Mouse (Mus musculus): ENCODE measurements at regions not wholly inside any gene's neighbourhood (a gene's known extent, or its start where the extent isn't known, plus 50 kb on each side); places are given as distances from the start of the nearest gene placed in this dataset.

DNA sequence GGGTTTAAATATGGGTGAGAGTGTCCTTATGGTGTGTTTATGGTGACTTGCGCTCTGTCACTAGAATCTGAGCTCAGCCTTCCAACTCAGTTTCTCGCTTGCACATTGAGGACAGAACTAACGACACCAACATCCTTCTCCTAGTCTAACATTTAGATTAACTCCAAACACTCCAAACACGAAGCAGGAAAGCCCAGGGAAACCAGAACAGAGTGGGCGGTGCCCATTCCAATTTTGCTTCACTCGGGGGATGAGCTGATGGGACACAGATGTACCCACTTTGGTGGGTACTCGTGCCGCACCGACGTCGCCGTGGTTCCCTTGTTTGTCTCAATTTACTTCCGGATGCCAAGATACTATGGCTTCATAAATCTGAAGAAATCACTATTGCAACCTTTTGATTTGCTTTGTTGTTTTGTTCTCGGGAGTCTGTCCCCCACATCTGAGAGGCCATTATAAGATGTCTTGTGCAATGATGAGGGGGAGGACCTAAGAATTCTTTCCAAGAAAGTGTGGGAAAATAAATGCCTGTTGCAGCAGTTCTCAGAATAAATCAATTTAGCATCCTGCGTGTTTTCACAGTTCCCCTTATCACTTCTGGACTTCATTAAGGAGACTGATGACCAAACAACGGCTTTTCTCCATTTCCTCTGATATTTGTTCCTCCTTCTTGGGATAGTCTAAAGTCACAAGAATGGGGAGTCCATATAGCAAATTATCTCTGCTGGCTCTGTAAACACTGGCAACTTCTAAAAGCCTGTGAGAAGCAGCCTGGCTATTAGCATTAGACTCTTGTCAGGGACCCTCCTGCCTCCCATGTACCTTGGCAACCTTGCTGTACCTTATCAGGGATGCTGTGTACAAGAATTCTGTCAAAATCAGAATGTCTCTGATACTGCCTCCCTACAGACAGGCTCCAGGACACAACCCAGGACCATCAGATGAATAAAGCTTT, 96.2 kb upstream of the Klf9 start:
- Histone ChIP-seq H3K36me3 (ENCODE audit: control insufficient read depth, insufficient read depth, low read length, poor library complexity, severe bottlenecking) (no peaks in the 10 kb centered on the region), H3K27me3 (ENCODE audit: control insufficient read depth, insufficient read depth, low read length, poor library complexity, severe bottlenecking) (no peaks in the 10 kb centered on the region; the same call in 1 of the 2 replicates)
- DNase-seq (ENCODE audit: low read depth, low spot score) = no peak

DNA sequence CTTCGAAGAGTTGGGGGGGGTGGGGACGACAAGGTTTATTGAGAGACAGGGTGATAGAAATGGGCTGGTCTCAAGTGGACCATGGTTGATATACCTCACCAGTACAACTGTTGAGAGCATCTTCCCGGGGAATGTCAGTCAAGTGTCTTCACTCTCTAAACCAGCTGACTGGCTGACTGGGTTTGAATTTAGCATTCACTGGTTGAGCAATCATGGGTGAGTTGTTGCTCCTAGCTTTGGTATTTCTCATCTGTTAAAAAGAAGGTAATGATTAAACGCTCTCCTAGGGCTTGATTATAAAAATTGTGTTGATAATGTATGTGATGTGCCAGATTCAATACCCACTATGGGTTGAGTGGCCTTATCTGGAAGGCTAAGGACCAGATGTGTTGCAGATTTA, 89.6 kb upstream of the Klf9 start:
- H3K27me3 ChIP-seq (ENCODE audit: control insufficient read depth, insufficient read depth, low read length, poor library complexity, severe bottlenecking) = no peaks in the 10 kb centered on the region
- DNase-seq (ENCODE audit: low read depth, low spot score) = no peak
- no peaks in the 10 kb centered on the region for H3K36me3 ChIP-seq (ENCODE audit: control insufficient read depth, insufficient read depth, low read length, poor library complexity, severe bottlenecking)

- H3K36me3 ChIP-seq (ENCODE audit: control insufficient read depth, insufficient read depth, low read length, poor library complexity, severe bottlenecking) = no peaks in the 10 kb centered on the region
- H3K27me3 ChIP-seq (ENCODE audit: control insufficient read depth, insufficient read depth, low read length, poor library complexity, severe bottlenecking) = no peaks in the 10 kb centered on the region
- DNase-seq (ENCODE audit: low read depth, low spot score) = no peak
These were observed 86.6 kb upstream of the Klf9 start for GRCm38 (mm10) chr19:23054440-23054839.

DNA sequence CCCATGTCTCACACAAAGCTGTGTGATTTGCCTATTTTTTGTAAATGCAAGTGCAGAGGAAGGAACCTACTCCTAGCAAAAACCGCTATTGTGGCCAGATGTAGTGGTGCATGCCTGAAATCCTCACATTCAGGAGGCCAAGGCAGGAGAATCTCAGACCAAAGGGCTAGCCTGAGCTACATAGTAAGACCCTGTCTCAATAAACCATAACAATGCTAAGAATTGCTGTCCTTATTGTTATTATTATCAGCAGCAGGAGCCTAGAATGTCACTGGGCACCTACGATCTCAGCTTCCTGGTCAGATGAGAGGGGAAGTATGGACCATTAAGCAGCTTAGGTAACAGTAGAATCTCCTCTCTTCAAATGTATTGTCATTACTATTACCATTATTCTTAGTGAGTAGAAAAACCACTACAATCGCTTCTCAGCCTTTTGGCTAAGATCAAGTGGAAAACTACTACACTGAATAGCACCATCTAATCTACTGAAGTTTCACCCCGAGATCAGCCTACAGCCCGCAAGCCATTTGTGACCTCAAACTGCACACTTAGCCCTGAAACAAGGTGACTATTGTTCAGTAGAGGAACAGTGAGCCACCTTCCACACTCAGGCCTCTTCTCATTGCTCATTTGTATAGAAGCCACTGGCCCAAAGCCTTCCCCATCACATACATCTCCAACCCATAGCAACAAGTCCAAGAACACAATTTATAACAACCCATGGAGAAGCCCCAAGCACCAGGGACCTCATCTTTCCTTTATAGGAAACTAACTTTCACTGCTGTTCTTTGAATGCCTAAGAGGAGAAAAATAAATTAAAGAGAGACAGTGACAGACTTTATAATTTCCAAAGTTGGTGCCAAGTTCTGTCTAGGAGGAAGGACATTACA, 84.9 kb upstream of the Klf9 start:
- no peak for DNase-seq (ENCODE audit: low read depth, low spot score)
- Histone ChIP-seq H3K36me3 (ENCODE audit: control insufficient read depth, insufficient read depth, low read length, poor library complexity, severe bottlenecking) (no peaks in the 10 kb centered on the region), H3K27me3 (ENCODE audit: control insufficient read depth, insufficient read depth, low read length, poor library complexity, severe bottlenecking) (no peaks in the 10 kb centered on the region)

DNA sequence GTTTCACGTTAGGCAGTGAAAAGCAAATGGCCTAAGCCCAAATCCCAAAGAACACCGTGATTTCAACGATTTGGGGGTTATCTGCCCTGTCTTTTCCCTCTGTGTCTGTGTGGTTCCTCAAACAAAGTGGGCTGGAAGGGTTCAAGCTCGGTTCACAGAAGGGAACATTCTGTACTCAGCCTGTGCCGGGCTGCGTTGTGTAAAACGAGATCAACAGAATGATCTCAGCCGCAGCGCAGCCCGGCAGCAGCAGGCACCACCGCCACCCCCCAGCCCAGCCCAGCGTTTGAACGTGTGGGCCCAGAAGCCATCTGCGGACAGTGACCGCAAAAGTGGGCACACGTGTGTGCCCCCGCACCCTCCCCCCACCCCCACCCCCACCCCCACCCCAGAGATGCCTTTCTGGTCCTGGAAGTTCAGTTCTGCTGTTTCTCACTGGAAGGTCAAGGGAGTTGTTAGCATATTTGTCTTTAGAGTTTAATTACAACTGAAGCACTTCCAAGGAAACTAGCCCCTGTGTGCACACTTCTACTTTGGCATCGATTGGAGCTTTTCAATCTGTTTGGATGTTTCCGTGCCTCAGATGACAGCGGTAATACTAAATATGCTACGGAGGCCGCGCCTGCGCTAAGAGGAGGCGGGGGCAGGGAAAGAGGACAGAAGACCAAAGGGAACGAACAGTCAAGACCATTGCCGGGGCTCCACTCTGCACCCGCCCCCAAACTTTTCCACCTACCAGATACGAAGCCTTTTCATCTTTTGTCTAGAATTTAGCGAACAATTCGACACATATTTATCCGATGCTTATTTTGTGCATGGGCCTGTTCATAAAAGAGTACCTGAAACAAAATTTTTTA, 83.9 kb upstream of the Klf9 start:
- Histone ChIP-seq H3K36me3 (ENCODE audit: control insufficient read depth, insufficient read depth, low read length, poor library complexity, severe bottlenecking) (no peaks in the 10 kb centered on the region), H3K27me3 (ENCODE audit: control insufficient read depth, insufficient read depth, low read length, poor library complexity, severe bottlenecking) (no peaks in the 10 kb centered on the region)
- peak; percentile 4 for DNase-seq (ENCODE audit: low read depth, low spot score)

- Histone ChIP-seq H3K27me3 (ENCODE audit: control insufficient read depth, insufficient read depth, low read length, poor library complexity, severe bottlenecking) (no peaks in the 10 kb centered on the region), H3K36me3 (ENCODE audit: control insufficient read depth, insufficient read depth, low read length, poor library complexity, severe bottlenecking) (no peaks in the 10 kb centered on the region)
- no peak for DNase-seq (ENCODE audit: low read depth, low spot score)
These were observed 83.1 kb upstream of the Klf9 start for GRCm38 (mm10) chr19:23057739-23058501.

GRCm38 (mm10) chr19:23058502-23058900, 82.5 kb upstream of the Klf9 start:
- H3K27me3 ChIP-seq (ENCODE audit: control insufficient read depth, insufficient read depth, low read length, poor library complexity, severe bottlenecking) = no peaks in the 10 kb centered on the region
- no peaks in the 10 kb centered on the region for H3K36me3 ChIP-seq (ENCODE audit: control insufficient read depth, insufficient read depth, low read length, poor library complexity, severe bottlenecking)
- no peak for DNase-seq (ENCODE audit: low read depth, low spot score)

GRCm38 (mm10) chr19:23061081-23061640, 79.9 kb upstream of the Klf9 start:
- no peaks in the 10 kb centered on the region for H3K27me3 ChIP-seq (ENCODE audit: control insufficient read depth, insufficient read depth, low read length, poor library complexity, severe bottlenecking)
- no peak for DNase-seq (ENCODE audit: low read depth, low spot score)
- H3K36me3 ChIP-seq (ENCODE audit: control insufficient read depth, insufficient read depth, low read length, poor library complexity, severe bottlenecking) = no peaks in the 10 kb centered on the region

DNA sequence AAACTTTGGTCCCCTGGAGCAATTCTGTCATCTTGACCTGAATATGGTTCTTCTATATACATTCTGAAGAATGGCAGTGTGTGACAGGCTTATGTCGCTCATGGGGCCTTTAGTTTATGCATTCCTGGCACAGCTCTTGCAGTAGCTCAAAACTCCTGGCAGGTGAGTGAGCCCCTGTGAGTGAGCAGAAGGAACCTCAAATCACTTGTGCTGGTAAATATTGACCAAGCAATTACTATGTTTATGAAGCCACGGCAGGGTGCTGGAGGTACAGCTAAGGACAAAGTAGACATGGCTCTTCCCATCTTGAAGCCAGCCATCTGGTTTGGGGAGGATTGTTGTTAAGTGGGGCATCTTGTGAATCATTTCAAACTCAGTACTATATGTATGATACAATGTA, 79.1 kb upstream of the Klf9 start:
- DNase-seq (ENCODE audit: low read depth, low spot score) = no peak

GRCm38 (mm10) chr19:23062851-23063250, 78.2 kb upstream of the Klf9 start:
- Histone ChIP-seq H3K27me3 (ENCODE audit: control insufficient read depth, insufficient read depth, low read length, poor library complexity, severe bottlenecking) (no peaks in the 10 kb centered on the region), H3K36me3 (ENCODE audit: control insufficient read depth, insufficient read depth, low read length, poor library complexity, severe bottlenecking) (no peaks in the 10 kb centered on the region)
- no peak for DNase-seq (ENCODE audit: low read depth, low spot score)

More for the DNA sequence above, 79.1 kb upstream of the Klf9 start:
- Histone ChIP-seq H3K36me3 (ENCODE audit: control insufficient read depth, insufficient read depth, low read length, poor library complexity, severe bottlenecking) (no peaks in the 10 kb centered on the region), H3K27me3 (ENCODE audit: control insufficient read depth, insufficient read depth, low read length, poor library complexity, severe bottlenecking) (no peaks in the 10 kb centered on the region)

- H3K27me3 ChIP-seq (ENCODE audit: control insufficient read depth, insufficient read depth, low read length, poor library complexity, severe bottlenecking) = no peaks in the 10 kb centered on the region
- no peak for DNase-seq (ENCODE audit: low read depth, low spot score)
- no peaks in the 10 kb centered on the region for H3K36me3 ChIP-seq (ENCODE audit: control insufficient read depth, insufficient read depth, low read length, poor library complexity, severe bottlenecking)
These were observed 75.5 kb upstream of the Klf9 start for GRCm38 (mm10) chr19:23065548-23065947.

- Histone ChIP-seq H3K27me3 (ENCODE audit: control insufficient read depth, insufficient read depth, low read length, poor library complexity, severe bottlenecking) (no peaks in the 10 kb centered on the region), H3K36me3 (ENCODE audit: control insufficient read depth, insufficient read depth, low read length, poor library complexity, severe bottlenecking) (no peaks in the 10 kb centered on the region)
- no peak for DNase-seq (ENCODE audit: low read depth, low spot score)
These were observed 74.3 kb upstream of the Klf9 start for GRCm38 (mm10) chr19:23066726-23067125.

DNA sequence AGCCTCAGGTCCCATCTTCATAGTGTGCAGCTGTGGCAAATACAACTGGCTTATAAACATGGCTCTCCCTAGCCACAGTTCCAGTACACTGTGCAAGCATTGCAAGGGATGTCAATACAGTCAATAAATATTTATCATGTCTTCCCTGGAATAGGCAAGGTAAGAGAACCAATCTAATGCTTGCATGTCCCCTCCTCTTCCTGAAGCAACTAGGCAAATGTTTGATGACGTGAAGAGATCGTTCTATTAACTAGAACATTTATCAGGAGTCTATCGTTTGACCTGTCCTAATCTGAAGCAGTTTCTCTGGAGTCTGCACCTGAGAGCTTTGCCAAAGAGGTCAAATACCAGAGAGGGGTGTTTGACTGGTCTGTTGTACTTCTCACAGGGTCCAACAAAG, 72.4 kb upstream of the Klf9 start:
- Histone ChIP-seq H3K36me3 (ENCODE audit: control insufficient read depth, insufficient read depth, low read length, poor library complexity, severe bottlenecking) (no peaks in the 10 kb centered on the region), H3K27me3 (ENCODE audit: control insufficient read depth, insufficient read depth, low read length, poor library complexity, severe bottlenecking) (no peaks in the 10 kb centered on the region)
- DNase-seq (ENCODE audit: low read depth, low spot score) = no peak
